Mouse (Mus musculus) heart, embryonic 16.5 days (tissue): ENCODE data around the gene Smad3. TPM values are rescaled to one million over a fixed set of nuclear protein-coding genes. Genes with fewer than 3 reads are reported as not detected.

Source experiments
- ATAC-seq: fragments of 200-750 bp; cut with Nextera tagmentation; replicated peaks from 2 replicates; pipeline ENCODE4 v1.8.0; 2017; ENCODE audit warnings: moderate number of reproducible peaks; ENCODE audit not compliant: insufficient read depth, low FRiP score; ENCODE audit errors: extremely low read depth
- H3K27ac ChIP-seq: fragments of 300-500 bp; sonication (generic); 2 replicates; pipeline ENCODE4 v1.5.1; 2014; ENCODE audit warnings: mild to moderate bottlenecking, low read length, control low read depth, moderate library complexity
- H3K27me3 ChIP-seq: fragments of 300-500 bp; sonication (generic); 2 replicates; pipeline ENCODE4 v1.6.1; 2014; ENCODE audit warnings: low read length, mixed read lengths; ENCODE audit not compliant: control insufficient read depth, insufficient read depth
- H3K36me3 ChIP-seq: fragments of 300-500 bp; sonication (generic); 2 replicates; pipeline ENCODE4 v1.6.1; 2014; ENCODE audit not compliant: control insufficient read depth, insufficient read depth
- H3K4me1 ChIP-seq: fragments of 300-500 bp; sonication (generic); 2 replicates; pipeline ENCODE4 v1.6.1; 2014; ENCODE audit warnings: low read length, mixed read lengths; ENCODE audit not compliant: control insufficient read depth, insufficient read depth
- H3K4me2 ChIP-seq: fragments of 300-500 bp; sonication (generic); 2 replicates; pipeline ENCODE4 v1.6.1; 2014; ENCODE audit warnings: low read depth, mild to moderate bottlenecking, control low read depth, low read length
- H3K4me3 ChIP-seq: fragments of 300-500 bp; sonication (generic); 2 replicates; pipeline ENCODE4 v1.5.1; 2014; ENCODE audit warnings: mild to moderate bottlenecking, control low read depth, low read length
- H3K9ac ChIP-seq: fragments of 300-500 bp; sonication (generic); 2 replicates; pipeline ENCODE4 v1.6.1; 2014; ENCODE audit warnings: low read length, control low read depth
- H3K9me3 ChIP-seq: fragments of 300-500 bp; sonication (generic); replicated peaks from 2 replicates; pipeline ENCODE4 v1.6.1; 2016; ENCODE audit warnings: low read length; ENCODE audit not compliant: control insufficient read depth
- WGBS: fragments of 180-500 bp; shearing (Covaris S2); extraction: QIAGEN DNeasy Blood & Tissue Kit; methylation state at CpG from one replicate; pipeline ENCODE4 v1.1.7; 2014; 5-methylcytosine and 5-hydroxymethylcytosine counted together
- polyA plus RNA-seq: library from polyadenylated mRNA; unstranded; fragments of >200 nt; fragmentation: Nextera tagmentation; extraction: Ambion mirVana; gene quantifications from 2 replicates; pipeline ENCODE4 v1.2.1, GENCODE M21; 2015

The Smad3 gene
- polyA plus RNA-seq, 1 experiment from 2014 or later, result 12.5 TPM

GRCm38 (mm10) chr9:63703236-63703785, 54.5 kb downstream of the Smad3 start:
- WGBS, result 84% methylated on average over 7 of the region's 7 CpGs
- H3K9ac ChIP-seq, result no peak overlapping the region
- no peaks in the 10 kb centered on the region for H3K27me3 ChIP-seq
- H3K4me2 ChIP-seq, result no peak overlapping the region
- H3K9me3 ChIP-seq, result no peaks in the 10 kb centered on the region
- H3K4me3 ChIP-seq, result no peak overlapping the region
- H3K36me3 ChIP-seq, result no peaks in the 10 kb centered on the region
- no peak overlapping the region for H3K27ac ChIP-seq
- ATAC-seq, result no peak
- H3K4me1 ChIP-seq, result peaks cover 65% of the 10 kb centered on the region

- peak overlapping the region; percentile 45; the same call in 1 of the 2 replicates for H3K9ac ChIP-seq
- H3K36me3 ChIP-seq, result no peaks in the 10 kb centered on the region
- peaks cover 67% of the 10 kb centered on the region for H3K4me1 ChIP-seq
- 42% methylated on average over 16 of the region's 16 CpGs for WGBS
- no peaks in the 10 kb centered on the region for H3K9me3 ChIP-seq
- ATAC-seq, result no peak
- peak overlapping the region; percentile 24 for H3K27ac ChIP-seq
- peak overlapping the region; percentile 25; the same call in 1 of the 2 replicates for H3K4me2 ChIP-seq
- no peaks in the 10 kb centered on the region for H3K27me3 ChIP-seq
- no peak overlapping the region for H3K4me3 ChIP-seq
Observed at GRCm38 (mm10) chr9:63702502-63703013, 55.2 kb downstream of the Smad3 start.

DNA sequence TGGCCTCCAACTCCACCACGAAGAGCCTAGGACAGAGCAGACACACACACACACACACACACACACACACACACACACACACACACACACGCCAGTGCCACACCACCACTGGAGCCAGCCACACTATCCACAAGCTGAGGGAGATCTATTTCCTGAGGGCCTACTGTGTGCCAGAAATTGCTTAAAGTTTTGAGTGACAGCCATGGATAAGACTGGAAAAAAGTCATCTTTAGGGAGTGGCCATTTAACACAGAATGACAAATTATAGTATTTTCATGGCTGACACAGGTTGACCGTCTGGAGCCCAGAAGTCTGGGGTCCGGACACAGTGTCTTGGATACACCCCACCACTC, 55.9 kb downstream of the Smad3 start:
- no peak overlapping the region for H3K4me2 ChIP-seq
- H3K27ac ChIP-seq, result no peak overlapping the region
- no peaks in the 10 kb centered on the region for H3K36me3 ChIP-seq
- no peaks in the 10 kb centered on the region for H3K27me3 ChIP-seq
- no peak for ATAC-seq
- H3K4me1 ChIP-seq, result peaks cover 67% of the 10 kb centered on the region
- H3K4me3 ChIP-seq, result no peak overlapping the region
- H3K9ac ChIP-seq, result no peak overlapping the region
- no peaks in the 10 kb centered on the region for H3K9me3 ChIP-seq
- WGBS, result 76% methylated on average over 4 of the region's 4 CpGs

DNA sequence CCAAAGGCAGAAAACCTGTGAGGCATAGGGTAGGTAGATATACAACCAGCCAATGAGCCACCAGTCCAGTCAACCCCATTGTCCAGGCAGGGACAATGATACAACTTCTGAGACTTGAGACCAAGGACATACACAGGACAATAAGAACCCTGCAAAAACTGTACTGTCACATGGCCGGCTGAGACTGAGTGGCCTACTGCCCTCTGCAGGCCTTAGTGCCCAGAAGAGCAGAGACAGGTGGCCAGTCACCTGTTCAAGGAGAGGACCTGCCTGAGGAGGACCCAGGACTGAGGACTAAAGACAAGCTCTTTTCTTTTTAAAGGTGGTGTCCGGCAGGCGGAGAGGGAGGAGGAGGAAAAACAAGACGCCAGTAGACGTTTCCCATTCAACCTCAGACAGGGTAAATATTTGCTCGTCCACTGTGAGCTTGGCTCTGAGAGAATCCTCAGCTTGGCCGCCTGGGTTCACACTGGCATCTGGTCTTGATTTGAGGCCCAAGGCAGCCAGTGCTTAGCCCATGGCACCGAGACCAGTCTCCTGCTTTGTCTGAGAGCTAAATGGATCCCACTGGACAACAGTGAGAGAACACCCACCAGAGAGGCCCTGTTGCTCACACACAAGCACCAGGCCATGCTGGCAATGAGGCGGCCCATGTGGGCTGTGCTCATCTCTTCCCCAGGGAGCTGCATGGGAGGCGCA, 56.4 kb downstream of the Smad3 start:
- no peaks in the 10 kb centered on the region for H3K27me3 ChIP-seq
- no peak overlapping the region for H3K27ac ChIP-seq
- WGBS, result 83% methylated on average over 10 of the region's 10 CpGs
- H3K9me3 ChIP-seq, result no peaks in the 10 kb centered on the region
- H3K4me2 ChIP-seq, result no peak overlapping the region
- no peak for ATAC-seq
- H3K9ac ChIP-seq, result no peak overlapping the region
- H3K4me3 ChIP-seq, result no peak overlapping the region
- H3K36me3 ChIP-seq, result no peaks in the 10 kb centered on the region
- H3K4me1 ChIP-seq, result peaks cover 67% of the 10 kb centered on the region

GRCm38 (mm10) chr9:63699145-63699544, 58.6 kb downstream of the Smad3 start:
- 63% methylated on average over 4 of the region's 4 CpGs for WGBS
- Histone ChIP-seq H3K9ac (no peak overlapping the region), H3K4me1 (peaks cover 45% of the 10 kb centered on the region), H3K27ac (no peak overlapping the region), H3K27me3 (no peaks in the 10 kb centered on the region), H3K36me3 (no peaks in the 10 kb centered on the region), H3K4me2 (no peak overlapping the region), H3K9me3 (no peaks in the 10 kb centered on the region), H3K4me3 (no peak overlapping the region)
- no peak for ATAC-seq

GRCm38 (mm10) chr9:63698320-63699045, 59.3 kb downstream of the Smad3 start:
- H3K4me2 ChIP-seq, result no peak overlapping the region
- H3K36me3 ChIP-seq, result no peaks in the 10 kb centered on the region
- peak overlapping the region; percentile 55 for H3K27ac ChIP-seq
- peaks cover 44% of the 10 kb centered on the region for H3K4me1 ChIP-seq
- ATAC-seq, result no peak
- H3K4me3 ChIP-seq, result no peak overlapping the region
- H3K27me3 ChIP-seq, result no peaks in the 10 kb centered on the region
- no peaks in the 10 kb centered on the region for H3K9me3 ChIP-seq
- peak overlapping the region; percentile 18; the same call in 1 of the 2 replicates for H3K9ac ChIP-seq
- WGBS, result 46% methylated on average over 6 of the region's 7 CpGs

DNA sequence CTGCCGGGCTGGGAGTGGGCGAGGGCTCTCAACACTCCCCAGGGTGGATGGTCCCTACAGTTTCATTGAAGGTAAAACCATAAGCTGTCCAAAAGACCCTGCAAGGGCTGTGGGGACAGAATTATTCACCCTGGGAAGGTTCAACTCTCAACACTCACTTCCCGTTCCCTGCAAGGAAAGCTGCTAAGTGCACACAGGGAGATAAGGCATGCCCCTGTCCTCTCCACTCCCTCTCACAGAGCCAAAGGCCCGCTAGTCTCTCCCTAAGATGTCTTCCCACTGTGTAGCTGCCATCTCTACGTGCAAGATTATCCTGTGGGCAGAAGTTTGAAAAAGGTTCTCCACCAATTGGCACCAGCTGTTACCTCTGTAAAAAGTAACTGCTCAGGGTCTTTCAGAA, 60.2 kb downstream of the Smad3 start:
- H3K4me1 ChIP-seq, result peaks cover 38% of the 10 kb centered on the region
- no peak overlapping the region for H3K4me3 ChIP-seq
- no peak overlapping the region for H3K4me2 ChIP-seq

DNA sequence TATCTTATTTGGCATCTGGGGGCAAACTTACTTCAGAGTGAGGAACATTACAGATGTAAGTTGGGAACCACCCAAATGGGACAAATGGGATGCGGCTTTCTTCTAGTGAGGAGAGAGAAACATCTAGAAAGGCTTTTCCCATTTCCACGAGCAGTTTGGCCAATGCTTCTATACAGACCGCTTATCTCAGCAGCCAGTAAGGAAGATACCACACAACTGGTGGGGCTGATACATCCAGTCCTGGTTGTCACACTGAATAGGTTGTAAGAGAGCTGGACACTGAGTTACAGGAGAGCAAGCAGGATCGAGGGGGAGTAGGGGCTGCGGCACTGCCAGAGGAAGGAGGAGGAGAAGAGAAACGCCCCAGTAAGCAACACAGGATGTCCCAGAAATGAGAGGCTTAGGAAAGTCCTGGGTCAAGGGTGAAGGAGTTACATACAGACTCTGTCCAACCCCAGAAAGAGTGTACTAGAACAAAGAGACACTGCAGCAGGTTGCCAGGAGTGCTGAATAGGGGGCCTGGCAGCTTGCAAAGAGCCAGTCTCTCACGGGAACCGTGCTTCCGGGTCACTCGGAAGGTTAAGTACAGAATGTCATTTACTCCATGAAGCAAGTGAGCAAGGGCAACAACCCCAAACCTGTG, 61.2 kb downstream of the Smad3 start:
- Histone ChIP-seq H3K4me1 (peaks cover 37% of the 10 kb centered on the region), H3K27ac (peak overlapping the region; percentile 53), H3K27me3 (no peaks in the 10 kb centered on the region), H3K9ac (peak overlapping the region; percentile 27; the same call in 1 of the 2 replicates), H3K4me2 (no peak overlapping the region), H3K4me3 (no peak overlapping the region), H3K36me3 (no peaks in the 10 kb centered on the region), H3K9me3 (no peaks in the 10 kb centered on the region)
- no peak for ATAC-seq
- 42% methylated on average over 10 of the region's 10 CpGs for WGBS

More for the DNA sequence above, 60.2 kb downstream of the Smad3 start:
- WGBS, result 25% methylated on average over 5 of the region's 5 CpGs
- Histone ChIP-seq H3K9ac (peak overlapping the region; percentile 44), H3K27ac (peak overlapping the region; percentile 55), H3K27me3 (no peaks in the 10 kb centered on the region), H3K9me3 (no peaks in the 10 kb centered on the region), H3K36me3 (no peaks in the 10 kb centered on the region)
- ATAC-seq, result no peak
